Mouse (Mus musculus): ENCODE data around the gene Slc35a3.

DNA sequence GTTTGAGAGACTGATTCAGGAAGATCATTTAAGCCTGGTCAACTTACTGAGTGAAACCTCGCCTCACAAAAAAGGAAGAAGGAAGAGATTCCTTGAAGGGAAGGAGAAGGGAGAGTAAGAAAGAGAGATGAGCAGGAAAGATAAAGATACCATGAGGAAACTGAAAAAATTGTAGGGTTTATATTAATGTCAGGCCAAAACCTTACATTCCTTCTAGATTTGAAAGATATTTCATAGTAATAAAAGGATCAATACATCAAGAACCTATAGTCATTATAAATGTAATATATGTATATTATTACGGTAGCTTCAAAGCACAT is 17.0 kb downstream of the Slc35a3 start:
- TF ChIP-seq POLR2A (IDR thresholded peaks at IDR 0.05; ENCODE audit: control insufficient read depth, low read depth, low read length) (no peak), CTCF (IDR thresholded peaks at IDR 0.05; ENCODE audit: control insufficient read depth, insufficient read depth, insufficient replicate concordance, low read depth, low read length) (no peak)

Measured in testis, adult 2 months (tissue).